Mouse (Mus musculus): ENCODE measurements around the gene Krt20. TPM values are rescaled to one million over a fixed set of nuclear protein-coding genes. Genes with fewer than 3 reads are reported as not detected.

Krt20 gene
- polyA plus RNA-seq, 1 experiment, result 1.7 TPM

- TF ChIP-seq POLR2A (IDR thresholded peaks at IDR 0.05; ENCODE audit: low read depth, low read length) (no peak), CTCF (IDR thresholded peaks at IDR 0.05; ENCODE audit: borderline replicate concordance, insufficient read depth, low read length) (no peak)
- Histone ChIP-seq H3K27ac (ENCODE audit: insufficient read depth, low read length) (no peak overlapping the region), H3K4me1 (ENCODE audit: control insufficient read depth, insufficient read depth, low read length) (no peaks in the 10 kb centered on the region), H3K4me3 (ENCODE audit: insufficient read depth, low read length) (no peak overlapping the region)
Observed at GRCm38 (mm10) chr11:99416902-99417301, 21.0 kb downstream of the Krt20 start.

GRCm38 (mm10) chr11:99414463-99415147 lies 23.3 kb downstream of the Krt20 start:
- H3K4me3 ChIP-seq (ENCODE audit: insufficient read depth, low read length), result no peak overlapping the region
- no peaks in the 10 kb centered on the region for H3K4me1 ChIP-seq (ENCODE audit: control insufficient read depth, insufficient read depth, low read length)
- no peak for TF ChIP-seq CTCF (IDR thresholded peaks at IDR 0.05; ENCODE audit: borderline replicate concordance, insufficient read depth, low read length)
- TF ChIP-seq POLR2A (IDR thresholded peaks at IDR 0.05; ENCODE audit: low read depth, low read length), result no peak
- H3K27ac ChIP-seq (ENCODE audit: insufficient read depth, low read length), result no peak overlapping the region

GRCm38 (mm10) chr11:99413247-99413646 lies 24.7 kb downstream of the Krt20 start:
- Histone ChIP-seq H3K4me3 (ENCODE audit: insufficient read depth, low read length) (no peak overlapping the region), H3K27ac (ENCODE audit: insufficient read depth, low read length) (no peak overlapping the region), H3K4me1 (ENCODE audit: control insufficient read depth, insufficient read depth, low read length) (no peaks in the 10 kb centered on the region)
- TF ChIP-seq CTCF (IDR thresholded peaks at IDR 0.05; ENCODE audit: borderline replicate concordance, insufficient read depth, low read length) (no peak), POLR2A (IDR thresholded peaks at IDR 0.05; ENCODE audit: low read depth, low read length) (no peak)

GRCm38 (mm10) chr11:99406186-99406585 lies 31.8 kb downstream of the Krt20 start:
- no peak overlapping the region for H3K4me3 ChIP-seq (ENCODE audit: insufficient read depth, low read length)
- TF ChIP-seq POLR2A (IDR thresholded peaks at IDR 0.05; ENCODE audit: low read depth, low read length) (no peak), CTCF (IDR thresholded peaks at IDR 0.05; ENCODE audit: borderline replicate concordance, insufficient read depth, low read length) (no peak)

GRCm38 (mm10) chr11:99399956-99400549 lies 37.9 kb downstream of the Krt20 start:
- Histone ChIP-seq H3K27ac (ENCODE audit: insufficient read depth, low read length) (no peak overlapping the region), H3K4me3 (ENCODE audit: insufficient read depth, low read length) (no peak overlapping the region), H3K4me1 (ENCODE audit: control insufficient read depth, insufficient read depth, low read length) (no peaks in the 10 kb centered on the region)
- TF ChIP-seq POLR2A (IDR thresholded peaks at IDR 0.05; ENCODE audit: low read depth, low read length) (no peak), CTCF (IDR thresholded peaks at IDR 0.05; ENCODE audit: borderline replicate concordance, insufficient read depth, low read length) (no peak)

More at GRCm38 (mm10) chr11:99406186-99406585, 31.8 kb downstream of the Krt20 start:
- Histone ChIP-seq H3K4me1 (ENCODE audit: control insufficient read depth, insufficient read depth, low read length) (no peaks in the 10 kb centered on the region), H3K27ac (ENCODE audit: insufficient read depth, low read length) (no peak overlapping the region)

- no peak overlapping the region for H3K27ac ChIP-seq (ENCODE audit: insufficient read depth, low read length)
- no peak for TF ChIP-seq CTCF (IDR thresholded peaks at IDR 0.05; ENCODE audit: borderline replicate concordance, insufficient read depth, low read length)
- TF ChIP-seq POLR2A (IDR thresholded peaks at IDR 0.05; ENCODE audit: low read depth, low read length), result no peak
- no peaks in the 10 kb centered on the region for H3K4me1 ChIP-seq (ENCODE audit: control insufficient read depth, insufficient read depth, low read length)
- H3K4me3 ChIP-seq (ENCODE audit: insufficient read depth, low read length), result no peak overlapping the region
Observed at GRCm38 (mm10) chr11:99398832-99399231, 39.1 kb downstream of the Krt20 start.

GRCm38 (mm10) chr11:99398084-99398483 lies 39.9 kb downstream of the Krt20 start:
- Histone ChIP-seq H3K4me1 (ENCODE audit: control insufficient read depth, insufficient read depth, low read length) (no peaks in the 10 kb centered on the region), H3K27ac (ENCODE audit: insufficient read depth, low read length) (no peak overlapping the region), H3K4me3 (ENCODE audit: insufficient read depth, low read length) (no peak overlapping the region)
- TF ChIP-seq POLR2A (IDR thresholded peaks at IDR 0.05; ENCODE audit: low read depth, low read length) (no peak), CTCF (IDR thresholded peaks at IDR 0.05; ENCODE audit: borderline replicate concordance, insufficient read depth, low read length) (no peak)

- TF ChIP-seq CTCF (IDR thresholded peaks at IDR 0.05; ENCODE audit: borderline replicate concordance, insufficient read depth, low read length), result no peak
- no peak for TF ChIP-seq POLR2A (IDR thresholded peaks at IDR 0.05; ENCODE audit: low read depth, low read length)
- Histone ChIP-seq H3K4me3 (ENCODE audit: insufficient read depth, low read length) (no peak overlapping the region), H3K4me1 (ENCODE audit: control insufficient read depth, insufficient read depth, low read length) (no peaks in the 10 kb centered on the region), H3K27ac (ENCODE audit: insufficient read depth, low read length) (no peak overlapping the region)
Observed at GRCm38 (mm10) chr11:99396661-99397060, 41.3 kb downstream of the Krt20 start.

GRCm38 (mm10) chr11:99396034-99396433 lies 41.9 kb downstream of the Krt20 start:
- TF ChIP-seq POLR2A (IDR thresholded peaks at IDR 0.05; ENCODE audit: low read depth, low read length) (no peak), CTCF (IDR thresholded peaks at IDR 0.05; ENCODE audit: borderline replicate concordance, insufficient read depth, low read length) (no peak)
- H3K4me1 ChIP-seq (ENCODE audit: control insufficient read depth, insufficient read depth, low read length), result no peaks in the 10 kb centered on the region
- no peak overlapping the region for H3K27ac ChIP-seq (ENCODE audit: insufficient read depth, low read length)
- H3K4me3 ChIP-seq (ENCODE audit: insufficient read depth, low read length), result no peak overlapping the region

- H3K4me3 ChIP-seq (ENCODE audit: insufficient read depth, low read length), result no peak overlapping the region
- no peak overlapping the region for H3K27ac ChIP-seq (ENCODE audit: insufficient read depth, low read length)
- no peaks in the 10 kb centered on the region for H3K4me1 ChIP-seq (ENCODE audit: control insufficient read depth, insufficient read depth, low read length)
- TF ChIP-seq CTCF (IDR thresholded peaks at IDR 0.05; ENCODE audit: borderline replicate concordance, insufficient read depth, low read length), result no peak
- no peak for TF ChIP-seq POLR2A (IDR thresholded peaks at IDR 0.05; ENCODE audit: low read depth, low read length)
Observed at GRCm38 (mm10) chr11:99392492-99392891, 45.5 kb downstream of the Krt20 start.
